Mouse (Mus musculus) intestine, embryonic 16.5 days (tissue): ENCODE measurements around the gene Rae1. TPM values are rescaled to one million over a fixed set of nuclear protein-coding genes. Genes with fewer than 3 reads are reported as not detected.

Experiments
- ATAC-seq: fragments of 200-750 bp; cut with Nextera tagmentation; 2 replicates; pipeline ENCODE4 v1.8.0; 2017; ENCODE audit warnings: moderate TSS enrichment, moderate library complexity
- H3K27ac ChIP-seq: fragments of 300-500 bp; sonication (generic); 2 replicates; pipeline ENCODE4 v1.5.1; 2014; ENCODE audit warnings: mild to moderate bottlenecking, low read length
- H3K27me3 ChIP-seq: fragments of 300-500 bp; sonication (generic); replicated peaks from 2 replicates; pipeline ENCODE4 v1.6.1; 2014; ENCODE audit warnings: low read length, control low read depth, mixed read lengths; ENCODE audit not compliant: control insufficient read depth, insufficient read depth
- H3K36me3 ChIP-seq: fragments of 300-500 bp; sonication (generic); 2 replicates; pipeline ENCODE4 v1.6.1; 2014; ENCODE audit warnings: low read length, control low read depth; ENCODE audit not compliant: control insufficient read depth, insufficient read depth
- H3K4me1 ChIP-seq: fragments of 300-500 bp; sonication (generic); 2 replicates; pipeline ENCODE4 v1.6.1; 2014; ENCODE audit warnings: low read length, control low read depth, mixed read lengths; ENCODE audit not compliant: control insufficient read depth, insufficient read depth
- H3K4me2 ChIP-seq: fragments of 300-500 bp; sonication (generic); 2 replicates; pipeline ENCODE4 v1.6.1; 2014; ENCODE audit warnings: low read depth, low read length, control low read depth
- H3K4me3 ChIP-seq: fragments of 300-500 bp; sonication (generic); 2 replicates; pipeline ENCODE4 v1.5.1; 2014; ENCODE audit warnings: mild to moderate bottlenecking, low read length
- H3K9ac ChIP-seq: fragments of 300-500 bp; sonication (generic); 2 replicates; pipeline ENCODE4 v1.6.1; 2014; ENCODE audit warnings: low read depth, low read length
- H3K9me3 ChIP-seq: fragments of 300-500 bp; sonication (generic); 2 replicates; pipeline ENCODE4 v1.6.1; 2016; ENCODE audit warnings: low read length, control low read depth; ENCODE audit not compliant: control insufficient read depth
- WGBS: fragments of 180-500 bp; shearing (Covaris S2); extraction: QIAGEN DNeasy Blood & Tissue Kit; methylation state at CpG from one replicate; pipeline ENCODE4 v1.1.7; 2014; 5-methylcytosine and 5-hydroxymethylcytosine counted together
- polyA plus RNA-seq: library from polyadenylated mRNA; unstranded; fragments of >200 nt; fragmentation: Nextera tagmentation; extraction: Ambion mirVana; gene quantifications from 2 replicates; pipeline ENCODE4 v1.2.1, GENCODE M21; 2015

Rae1 gene
- polyA plus RNA-seq, 1 experiment from 2014 or later = 117 TPM

DNA sequence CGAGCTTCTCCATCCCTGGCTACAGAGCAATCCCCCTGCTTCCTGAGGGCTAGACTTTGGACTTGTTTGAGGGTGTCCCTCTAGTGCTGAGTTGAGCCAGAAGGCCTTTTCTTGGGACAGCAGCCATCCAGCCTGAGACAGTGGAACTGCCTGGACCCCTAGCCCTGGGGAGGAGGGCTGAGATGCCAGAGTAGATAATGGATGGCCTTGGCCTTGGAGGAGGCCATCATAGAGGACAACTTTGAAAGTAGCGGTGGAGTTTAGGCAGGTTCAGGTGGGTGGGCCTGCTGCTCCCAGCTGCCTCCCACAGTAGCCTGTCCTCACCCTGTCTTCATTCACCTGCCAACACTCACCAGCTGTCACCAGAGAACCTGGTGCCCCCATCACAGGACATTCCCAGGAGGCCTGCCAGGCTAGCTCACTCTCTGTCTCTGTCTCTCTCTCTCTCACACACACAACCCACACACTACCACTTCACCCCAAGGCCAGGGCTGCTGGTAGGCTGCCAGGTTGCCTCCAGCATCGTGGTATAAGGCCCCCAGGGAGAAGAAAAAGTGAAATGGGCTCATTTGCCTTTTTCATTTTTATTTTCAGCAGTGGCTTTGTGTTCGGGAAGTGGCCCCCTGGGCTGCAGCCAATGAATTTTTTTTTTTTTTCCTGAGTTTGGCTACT, 28.0 kb downstream of the Rae1 start:
- H3K9me3 ChIP-seq = no peaks in the 10 kb centered on the region
- peaks cover 5% of the 10 kb centered on the region; the same call in 1 of the 2 replicates for H3K36me3 ChIP-seq
- WGBS = 67% methylated on average over 4 of the region's 4 CpGs
- 0 out of 2 replicates have a peak overlapping the region, but pooled peaks have one; percentile 63 for H3K27ac ChIP-seq
- H3K9ac ChIP-seq = no peak overlapping the region
- H3K4me3 ChIP-seq = no peak overlapping the region
- no peaks in the 10 kb centered on the region for H3K27me3 ChIP-seq
- no peak for ATAC-seq
- H3K4me2 ChIP-seq = no peak overlapping the region
- peaks cover 63% of the 10 kb centered on the region for H3K4me1 ChIP-seq

GRCm38 (mm10) chr2:173028508-173029031, 28.7 kb downstream of the Rae1 start:
- H3K4me3 ChIP-seq = no peak overlapping the region
- H3K27ac ChIP-seq = no peak overlapping the region
- H3K4me1 ChIP-seq = peaks cover 61% of the 10 kb centered on the region
- no peaks in the 10 kb centered on the region for H3K9me3 ChIP-seq
- H3K36me3 ChIP-seq = peaks cover 5% of the 10 kb centered on the region; the same call in 1 of the 2 replicates
- H3K4me2 ChIP-seq = no peak overlapping the region
- WGBS = 84% methylated on average over 3 of the region's 3 CpGs
- H3K9ac ChIP-seq = no peak overlapping the region
- H3K27me3 ChIP-seq = no peaks in the 10 kb centered on the region
- ATAC-seq = no peak

DNA sequence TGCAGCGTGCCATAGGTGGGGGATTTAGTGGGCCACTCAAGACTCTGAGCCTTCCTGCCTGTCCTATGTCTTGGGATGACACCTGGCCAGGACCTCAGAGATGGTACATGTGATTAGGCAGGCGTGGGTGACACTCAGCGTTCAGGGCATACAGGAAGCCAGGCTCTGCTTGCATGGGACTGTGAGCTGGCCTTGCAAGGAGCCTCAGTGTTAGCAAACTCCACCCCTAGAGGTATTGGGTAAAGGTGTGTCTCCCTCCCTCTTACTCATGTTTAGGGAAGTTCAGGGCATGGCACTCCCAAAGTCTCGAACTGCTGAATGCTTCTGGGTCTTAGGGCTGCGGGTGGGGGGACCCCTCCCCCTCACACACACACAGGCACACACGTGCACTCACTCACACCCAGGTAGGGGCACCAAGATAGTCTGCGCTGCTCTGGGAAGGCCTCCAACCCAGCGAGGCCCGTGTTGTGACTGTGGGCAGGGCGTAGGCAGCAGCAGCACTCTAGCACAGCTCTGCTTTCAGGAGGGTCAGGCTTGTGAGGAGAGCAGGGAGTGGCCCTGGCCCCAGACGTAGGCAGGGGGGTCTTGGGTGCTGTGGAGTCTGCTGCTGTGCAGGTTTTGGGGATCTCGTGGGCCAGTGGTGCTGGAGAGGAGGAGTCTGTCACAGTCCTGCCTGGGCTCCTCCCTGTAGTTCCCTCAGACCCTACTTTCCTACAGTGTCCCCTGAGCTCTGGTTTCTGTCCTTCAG, 30.8 kb downstream of the Rae1 start:
- Histone ChIP-seq H3K36me3 (peaks cover 2% of the 10 kb centered on the region), H3K4me1 (peaks cover 39% of the 10 kb centered on the region), H3K27ac (peak overlapping the region; percentile 10; the same call in 1 of the 2 replicates), H3K4me3 (no peak overlapping the region), H3K27me3 (no peaks in the 10 kb centered on the region), H3K9ac (no peak overlapping the region), H3K9me3 (no peaks in the 10 kb centered on the region), H3K4me2 (no peak overlapping the region)
- no peak for ATAC-seq
- WGBS = 66% methylated on average over 12 of the region's 12 CpGs

DNA sequence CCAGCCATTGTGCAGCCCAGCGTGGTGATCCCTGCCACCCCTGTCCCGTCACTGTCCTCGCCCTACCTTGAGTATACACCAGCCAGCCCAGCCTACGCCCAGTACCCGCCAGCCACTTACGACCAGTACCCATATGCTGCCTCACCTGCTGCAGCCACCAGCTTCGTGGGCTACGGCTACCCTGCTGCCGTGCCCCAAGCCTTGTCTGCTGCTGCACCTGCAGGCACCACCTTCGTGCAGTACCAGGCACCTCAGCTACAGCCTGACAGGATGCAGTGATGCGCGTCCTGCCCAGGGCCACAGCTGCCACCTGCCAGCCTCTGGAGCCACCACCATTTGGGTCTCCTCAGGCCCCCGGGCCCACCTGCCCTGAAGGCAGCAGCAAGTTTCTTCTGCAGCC, 33.6 kb downstream of the Rae1 start:
- no peak for ATAC-seq
- Histone ChIP-seq H3K4me2 (no peak overlapping the region), H3K9ac (no peak overlapping the region), H3K36me3 (peaks cover 2% of the 10 kb centered on the region), H3K9me3 (no peaks in the 10 kb centered on the region), H3K4me3 (no peak overlapping the region), H3K27me3 (no peaks in the 10 kb centered on the region), H3K27ac (no peak overlapping the region), H3K4me1 (peaks cover 17% of the 10 kb centered on the region)
- WGBS = 90% methylated on average over 13 of the region's 13 CpGs

DNA sequence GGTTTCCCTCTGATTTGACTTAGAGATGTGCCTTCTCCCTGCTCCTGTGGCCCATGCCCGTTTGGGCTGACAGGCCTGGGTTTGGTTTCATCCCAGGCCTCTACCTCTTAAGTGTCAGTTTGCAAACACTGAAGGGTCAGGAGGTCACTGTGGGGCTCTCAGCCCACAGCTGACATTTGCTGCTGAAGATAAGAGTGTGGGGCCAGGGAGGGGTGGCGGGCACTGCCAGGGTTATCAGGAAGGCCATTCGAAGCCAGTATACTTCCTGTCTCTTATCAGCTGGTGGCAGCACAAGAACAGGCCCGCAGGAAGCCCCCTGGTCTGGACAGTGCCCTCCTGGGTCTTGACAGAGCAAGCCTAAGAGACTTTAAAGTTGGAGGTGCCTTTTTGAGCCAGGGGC, 35.1 kb downstream of the Rae1 start:
- H3K27me3 ChIP-seq = no peaks in the 10 kb centered on the region
- ATAC-seq = peak; percentile 34
- WGBS = 39% methylated on average over 4 of the region's 4 CpGs
- H3K9me3 ChIP-seq = no peaks in the 10 kb centered on the region
- H3K4me2 ChIP-seq = no peak overlapping the region
- H3K4me1 ChIP-seq = peaks cover 13% of the 10 kb centered on the region
- H3K4me3 ChIP-seq = no peak overlapping the region
- no peak overlapping the region for H3K9ac ChIP-seq
- peaks cover 2% of the 10 kb centered on the region for H3K36me3 ChIP-seq
- no peak overlapping the region for H3K27ac ChIP-seq

DNA sequence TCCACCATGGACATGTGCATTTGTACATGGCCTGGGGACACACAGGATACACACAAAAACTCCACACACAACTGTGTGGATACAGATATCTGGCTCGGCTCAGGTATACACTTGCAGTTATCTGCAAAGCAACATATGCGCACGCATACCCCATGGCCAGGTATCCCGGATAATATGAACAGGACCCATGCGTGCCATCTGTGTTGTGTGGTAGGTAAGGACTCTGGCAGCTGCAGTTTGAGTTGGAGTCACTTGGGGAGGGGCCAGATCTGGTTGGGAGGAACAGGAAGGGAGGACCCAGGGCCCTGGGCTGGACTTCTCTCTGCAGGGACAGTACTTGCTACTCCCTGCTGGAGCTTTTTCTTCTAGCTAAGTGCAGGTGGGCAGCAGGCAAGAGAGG, 35.7 kb downstream of the Rae1 start:
- peaks cover 7% of the 10 kb centered on the region; the same call in 1 of the 2 replicates for H3K4me1 ChIP-seq
- H3K27me3 ChIP-seq = no peaks in the 10 kb centered on the region
- H3K4me3 ChIP-seq = no peak overlapping the region
- no peak overlapping the region for H3K27ac ChIP-seq
- no peak overlapping the region for H3K4me2 ChIP-seq
- H3K9me3 ChIP-seq = no peaks in the 10 kb centered on the region
- ATAC-seq = no peak
- WGBS = 92% methylated on average over 5 of the region's 5 CpGs
- H3K9ac ChIP-seq = no peak overlapping the region
- H3K36me3 ChIP-seq = peaks cover 2% of the 10 kb centered on the region

- Histone ChIP-seq H3K9ac (no peak overlapping the region), H3K4me2 (no peak overlapping the region), H3K27ac (no peak overlapping the region), H3K4me3 (no peak overlapping the region), H3K9me3 (no peaks in the 10 kb centered on the region), H3K4me1 (peaks cover 4% of the 10 kb centered on the region; the same call in 1 of the 2 replicates), H3K36me3 (peaks cover 2% of the 10 kb centered on the region), H3K27me3 (no peaks in the 10 kb centered on the region)
- no peak for ATAC-seq
- 86% methylated on average over 5 of the region's 5 CpGs for WGBS
Observed at GRCm38 (mm10) chr2:173036055-173036454, 36.1 kb downstream of the Rae1 start.

DNA sequence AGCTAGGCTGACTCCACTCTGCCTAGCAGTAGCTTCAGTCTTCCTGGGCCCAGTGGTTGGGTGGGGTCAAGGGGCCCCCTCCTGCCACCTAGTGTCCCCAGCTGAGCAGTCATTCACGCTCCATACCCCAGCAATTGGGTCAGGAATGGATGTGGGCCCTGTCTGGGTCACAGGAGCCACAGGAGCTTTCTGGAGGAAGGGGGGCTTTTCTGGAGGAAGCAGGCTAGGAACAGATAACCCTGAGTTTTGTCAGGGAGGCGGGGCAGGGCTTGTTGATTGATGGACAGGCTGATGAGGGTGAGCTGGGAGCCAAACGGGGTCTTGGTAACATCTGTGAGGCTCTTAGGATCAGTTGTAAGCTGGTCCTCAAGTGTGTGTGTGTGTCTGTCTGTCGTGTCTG, 36.7 kb downstream of the Rae1 start:
- H3K27me3 ChIP-seq = no peaks in the 10 kb centered on the region
- ATAC-seq = no peak
- H3K4me3 ChIP-seq = no peak overlapping the region
- no peak overlapping the region for H3K4me2 ChIP-seq
- no peak overlapping the region for H3K27ac ChIP-seq
- peaks cover 2% of the 10 kb centered on the region for H3K36me3 ChIP-seq
- H3K9ac ChIP-seq = 0 out of 2 replicates have a peak overlapping the region, but pooled peaks have one; percentile 40
- H3K9me3 ChIP-seq = no peaks in the 10 kb centered on the region
- 63% methylated on average over 4 of the region's 4 CpGs for WGBS
- H3K4me1 ChIP-seq = peaks cover 4% of the 10 kb centered on the region; the same call in 1 of the 2 replicates

DNA sequence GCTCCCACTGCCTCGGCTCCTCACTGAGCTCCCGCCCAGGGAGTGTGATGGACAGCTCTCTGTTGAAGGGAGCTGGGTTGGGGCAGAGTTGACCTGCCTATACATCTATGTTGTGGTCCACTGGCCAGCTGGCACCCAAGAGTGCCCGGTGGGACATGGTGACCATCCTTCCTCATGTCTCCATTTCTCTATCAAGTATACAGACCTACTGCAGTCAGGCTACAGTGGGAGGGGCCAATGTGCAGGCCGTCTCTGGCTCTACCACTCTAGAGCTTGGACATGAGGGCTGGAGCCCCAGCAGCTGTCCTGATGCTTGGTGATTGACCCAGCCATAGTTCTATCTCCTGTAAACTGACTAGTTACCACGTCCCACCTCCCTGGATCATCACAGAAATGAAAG, 37.4 kb downstream of the Rae1 start:
- H3K27ac ChIP-seq = no peak overlapping the region
- no peak overlapping the region for H3K4me3 ChIP-seq
- no peaks in the 10 kb centered on the region for H3K27me3 ChIP-seq
- H3K36me3 ChIP-seq = peaks cover 2% of the 10 kb centered on the region
- no peak overlapping the region for H3K4me2 ChIP-seq
- ATAC-seq = no peak
- WGBS = 74% methylated on average over 5 of the region's 5 CpGs
- no peaks in the 10 kb centered on the region for H3K9me3 ChIP-seq
- no peak overlapping the region for H3K9ac ChIP-seq
- H3K4me1 ChIP-seq = peaks cover 4% of the 10 kb centered on the region; the same call in 1 of the 2 replicates
